Mouse (Mus musculus) ES-Bruce4 (cell line): ENCODE results near the gene Phlpp2.

ENCODE experiments used
- CTCF ChIP-seq: IDR thresholded peaks from one replicate; pipeline ENCODE4 v1.8.1; 2011; ENCODE audit warnings: low read depth, low read length
- EP300 ChIP-seq: IDR thresholded peaks from 2 replicates; pipeline ENCODE4 v1.6.1; 2011; ENCODE audit warnings: low read depth, low read length; ENCODE audit not compliant: insufficient read depth

DNA sequence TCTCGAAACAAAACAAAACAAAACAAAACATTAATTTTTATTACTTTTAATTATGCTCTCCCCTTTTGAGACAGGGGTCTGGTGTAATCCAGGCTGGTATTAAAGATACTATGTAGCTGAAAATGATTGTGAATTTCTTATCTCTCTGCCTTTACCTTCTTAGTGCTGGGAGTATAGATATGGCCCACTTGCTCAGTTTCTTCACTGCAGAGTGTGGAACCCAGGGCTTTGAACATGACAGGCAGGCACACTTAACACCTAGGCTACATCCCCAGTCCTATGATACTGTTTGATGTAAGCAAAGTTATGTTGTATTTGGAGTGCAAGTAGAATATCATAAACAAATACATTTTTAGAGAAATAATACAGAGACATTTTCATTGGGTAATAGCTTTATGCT is 25.9 kb upstream of the Phlpp2 start:
- TF ChIP-seq CTCF (no peak), EP300 (no peak)
